Mouse (Mus musculus) limb, embryonic 10.5 days (tissue): ENCODE measurements around the gene Sfxn3. TPM values are rescaled to one million over a fixed set of nuclear protein-coding genes. Genes with fewer than 3 reads are reported as not detected.

Experiments
- DNase-seq: peaks from one replicate; pipeline ENCODE4 v3.0.0-alpha.2; 2017; ENCODE audit warnings: low spot score
- H3K27ac ChIP-seq: fragments of 300-500 bp; sonication (generic); 2 replicates; pipeline ENCODE4 v1.5.1; 2016; ENCODE audit warnings: mild to moderate bottlenecking
- H3K27me3 ChIP-seq: fragments of 300-500 bp; sonication (generic); 2 replicates; pipeline ENCODE4 v1.6.1; 2016; ENCODE audit warnings: low read depth, mild to moderate bottlenecking; ENCODE audit not compliant: poor library complexity, severe bottlenecking
- H3K36me3 ChIP-seq: fragments of 300-500 bp; sonication (generic); 2 replicates; pipeline ENCODE4 v1.6.1; 2016; ENCODE audit warnings: mild to moderate bottlenecking, moderate library complexity
- H3K4me1 ChIP-seq: fragments of 300-500 bp; sonication (generic); 2 replicates; pipeline ENCODE4 v1.6.1; 2016
- H3K4me3 ChIP-seq: fragments of 300-500 bp; sonication (generic); 2 replicates; pipeline ENCODE4 v1.5.1; 2016; ENCODE audit warnings: mild to moderate bottlenecking, moderate library complexity
- H3K9me3 ChIP-seq: fragments of 300-500 bp; sonication (generic); replicated peaks from 2 replicates; pipeline ENCODE4 v1.6.1; 2016; ENCODE audit warnings: mild to moderate bottlenecking
- WGBS: fragments of 180-500 bp; shearing (Covaris S2); methylation state at CpG from one replicate; pipeline ENCODE4 v1.1.7; 2016; 5-methylcytosine and 5-hydroxymethylcytosine counted together
- polyA plus RNA-seq: library from polyadenylated mRNA; unstranded; fragments of >200 nt; fragmentation: Nextera tagmentation; extraction: Ambion mirVana; gene quantifications from 2 replicates; pipeline ENCODE4 v1.2.1, GENCODE M21; 2016

Gene Sfxn3
- polyA plus RNA-seq, 1 experiment from 2014 or later, result 8.4 TPM

DNA sequence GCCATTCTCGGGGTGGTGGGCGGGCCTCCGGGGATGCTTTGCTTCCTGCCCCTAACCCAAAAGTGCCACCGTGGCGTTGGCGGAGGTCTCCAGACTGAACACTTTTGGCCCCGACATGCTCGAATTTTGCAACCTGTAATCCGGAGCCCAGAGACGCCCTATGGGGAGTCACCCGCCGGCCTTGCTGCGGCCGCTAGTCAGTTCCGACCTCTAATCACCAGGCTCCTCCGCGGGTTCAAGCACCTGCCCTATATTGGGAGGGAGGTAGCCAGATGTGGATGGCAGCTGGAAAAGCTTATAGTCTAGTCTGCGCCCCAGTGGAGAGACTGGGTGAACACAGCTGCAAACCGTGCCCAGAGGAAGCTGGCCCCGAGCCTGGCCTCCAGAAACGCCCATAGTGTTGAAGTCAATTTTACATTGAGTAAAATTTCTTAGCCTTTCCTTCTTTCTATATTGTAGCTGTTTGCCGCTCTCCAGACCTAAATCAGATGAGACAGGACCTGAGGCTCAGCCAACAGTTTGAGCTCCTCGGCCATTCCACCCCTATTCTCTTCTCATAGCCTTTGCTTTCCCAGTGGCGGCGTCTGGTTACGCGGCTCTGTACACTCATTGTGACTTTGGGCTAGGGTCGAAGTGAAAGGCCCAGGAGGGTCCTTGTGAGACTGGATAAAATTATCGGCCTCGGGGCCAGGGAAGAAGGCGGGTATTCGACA, 28.2 kb downstream of the Sfxn3 start:
- Histone ChIP-seq H3K36me3 (no peaks in the 10 kb centered on the region), H3K27me3 (peaks cover 83% of the 10 kb centered on the region), H3K27ac (peak overlapping the region; percentile 92), H3K9me3 (no peaks in the 10 kb centered on the region), H3K4me1 (peaks cover 53% of the 10 kb centered on the region), H3K4me3 (peak overlapping the region; percentile 71)
- DNase-seq, result no peak
- 2% methylated on average over 32 of the region's 32 CpGs for WGBS

DNA sequence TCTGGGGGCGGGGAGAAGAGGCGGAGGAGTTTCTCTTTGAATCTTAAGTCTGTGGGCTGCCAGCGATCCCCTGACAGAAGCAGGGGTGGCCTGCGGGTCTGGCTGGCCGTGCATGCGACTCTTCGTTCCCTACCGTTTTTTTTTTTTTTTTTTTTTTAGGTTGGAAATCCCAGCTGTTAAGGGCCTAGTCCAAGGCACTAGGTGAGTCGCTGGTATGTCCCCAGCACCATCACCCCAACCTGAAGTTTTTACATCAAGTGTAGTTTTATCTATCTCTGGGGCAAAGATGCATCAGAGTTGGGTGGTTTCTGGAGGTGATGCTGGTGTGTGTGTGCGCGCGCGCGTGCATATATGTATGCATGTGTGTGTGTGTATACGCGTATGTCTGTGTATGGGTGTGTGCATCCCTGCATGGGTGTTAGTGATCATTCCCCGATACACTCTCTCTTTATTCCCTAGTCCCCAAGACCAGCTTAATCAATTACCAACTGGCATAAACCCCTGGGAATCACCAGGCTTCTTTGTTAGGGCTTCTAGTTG, 28.8 kb downstream of the Sfxn3 start:
- no peaks in the 10 kb centered on the region for H3K36me3 ChIP-seq
- peak overlapping the region; percentile 71 for H3K4me3 ChIP-seq
- 6% methylated on average over 17 of the region's 17 CpGs for WGBS
- no peak overlapping the region for H3K27ac ChIP-seq
- DNase-seq, result no peak
- peaks cover 83% of the 10 kb centered on the region for H3K27me3 ChIP-seq
- H3K4me1 ChIP-seq, result peaks cover 60% of the 10 kb centered on the region
- no peaks in the 10 kb centered on the region for H3K9me3 ChIP-seq

GRCm38 (mm10) chr19:45076586-45077510, 29.5 kb downstream of the Sfxn3 start:
- H3K4me3 ChIP-seq, result peak overlapping the region; percentile 41
- no peaks in the 10 kb centered on the region for H3K9me3 ChIP-seq
- no peaks in the 10 kb centered on the region for H3K36me3 ChIP-seq
- peaks cover 83% of the 10 kb centered on the region for H3K27me3 ChIP-seq
- peak; percentile 80 for DNase-seq
- under 1% methylated on average over 62 of the region's 62 CpGs for WGBS
- peaks cover 61% of the 10 kb centered on the region for H3K4me1 ChIP-seq
- H3K27ac ChIP-seq, result peak overlapping the region; percentile 12; the same call in 1 of the 2 replicates

GRCm38 (mm10) chr19:45077742-45078645, 30.7 kb downstream of the Sfxn3 start:
- WGBS, result 6% methylated on average over 20 of the region's 20 CpGs
- H3K4me3 ChIP-seq, result peak overlapping the region; percentile 41
- H3K9me3 ChIP-seq, result no peaks in the 10 kb centered on the region
- peaks cover 63% of the 10 kb centered on the region for H3K4me1 ChIP-seq
- H3K36me3 ChIP-seq, result no peaks in the 10 kb centered on the region
- peak; percentile 51 for DNase-seq
- peaks cover 83% of the 10 kb centered on the region for H3K27me3 ChIP-seq
- no peak overlapping the region for H3K27ac ChIP-seq

GRCm38 (mm10) chr19:45078971-45079764, 31.9 kb downstream of the Sfxn3 start:
- peak; percentile 46 for DNase-seq
- Histone ChIP-seq H3K36me3 (no peaks in the 10 kb centered on the region), H3K9me3 (no peaks in the 10 kb centered on the region), H3K27ac (no peak overlapping the region), H3K27me3 (peaks cover 89% of the 10 kb centered on the region), H3K4me1 (peaks cover 70% of the 10 kb centered on the region), H3K4me3 (peak overlapping the region; percentile 45)
- WGBS, result 8% methylated on average over 17 of the region's 17 CpGs

DNA sequence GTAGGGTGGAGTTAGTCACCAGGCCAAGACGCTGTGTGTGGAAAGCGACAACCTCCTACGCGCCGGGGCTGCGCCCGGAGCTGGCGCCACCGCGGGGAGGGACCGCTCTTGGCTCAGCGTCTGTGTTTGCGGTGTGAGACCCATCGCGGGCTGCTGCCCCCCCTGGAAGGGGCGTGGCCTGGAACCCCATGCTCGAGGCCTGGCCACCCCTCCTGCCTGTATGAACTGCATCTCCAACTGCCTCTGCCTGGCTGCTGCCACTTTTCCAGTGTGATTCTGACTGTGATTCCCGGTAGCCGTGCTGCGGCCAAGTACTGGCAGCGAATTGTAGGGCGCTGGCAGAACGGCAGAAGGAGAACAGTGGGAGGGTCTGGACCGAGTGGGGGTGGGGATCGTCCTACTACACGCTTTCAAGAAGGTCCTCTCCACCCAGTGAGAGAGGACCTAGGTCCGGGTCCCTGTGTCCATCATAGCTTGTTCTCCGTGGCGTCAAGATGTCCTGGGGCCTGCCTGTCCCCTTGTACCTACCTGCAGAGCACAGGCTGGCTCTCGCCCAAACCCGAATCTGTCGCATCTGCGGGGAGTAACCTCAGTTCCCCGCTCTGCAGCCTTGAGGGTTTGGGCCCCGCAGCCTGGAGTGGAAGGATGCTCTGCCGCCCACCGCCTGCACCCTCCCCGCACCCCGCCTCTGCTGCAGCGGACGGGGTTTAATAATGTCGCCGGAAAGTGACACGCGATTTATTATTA, 32.6 kb downstream of the Sfxn3 start:
- Histone ChIP-seq H3K4me1 (peaks cover 78% of the 10 kb centered on the region), H3K27ac (peak overlapping the region; percentile 42; the same call in 1 of the 2 replicates)

DNA sequence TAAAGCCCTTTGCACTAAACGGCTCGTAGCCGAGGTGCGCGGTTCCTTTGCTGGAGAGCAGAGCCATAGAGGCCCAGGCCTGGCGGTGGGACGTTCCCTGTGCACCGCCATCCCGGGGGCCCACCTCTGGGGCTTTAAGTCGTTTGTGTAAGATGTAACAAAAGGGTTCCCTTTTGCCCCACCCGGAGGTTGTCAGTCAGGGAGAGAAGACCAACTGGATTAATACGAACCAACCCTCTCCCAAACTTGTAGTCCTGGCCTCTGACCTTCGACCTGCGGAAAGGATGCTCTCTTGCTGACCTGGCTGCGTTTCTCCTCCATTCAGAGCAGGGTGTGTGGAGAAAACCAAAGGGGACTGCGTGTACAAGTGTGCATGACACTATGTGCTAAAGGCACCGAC, 33.4 kb downstream of the Sfxn3 start:
- no peak overlapping the region for H3K27ac ChIP-seq
- H3K36me3 ChIP-seq, result no peaks in the 10 kb centered on the region
- no peaks in the 10 kb centered on the region for H3K9me3 ChIP-seq
- WGBS, result 1% methylated on average over 17 of the region's 17 CpGs
- peak; percentile 56 for DNase-seq
- H3K4me3 ChIP-seq, result peak overlapping the region; percentile 45
- peaks cover 100% of the 10 kb centered on the region for H3K27me3 ChIP-seq
- peaks cover 79% of the 10 kb centered on the region for H3K4me1 ChIP-seq

More for the DNA sequence above, 32.6 kb downstream of the Sfxn3 start:
- peak; percentile 74 for DNase-seq
- Histone ChIP-seq H3K27me3 (peaks cover 97% of the 10 kb centered on the region), H3K9me3 (no peaks in the 10 kb centered on the region), H3K36me3 (no peaks in the 10 kb centered on the region), H3K4me3 (peak overlapping the region; percentile 45)
- WGBS, result 1% methylated on average over 45 of the region's 45 CpGs

DNA sequence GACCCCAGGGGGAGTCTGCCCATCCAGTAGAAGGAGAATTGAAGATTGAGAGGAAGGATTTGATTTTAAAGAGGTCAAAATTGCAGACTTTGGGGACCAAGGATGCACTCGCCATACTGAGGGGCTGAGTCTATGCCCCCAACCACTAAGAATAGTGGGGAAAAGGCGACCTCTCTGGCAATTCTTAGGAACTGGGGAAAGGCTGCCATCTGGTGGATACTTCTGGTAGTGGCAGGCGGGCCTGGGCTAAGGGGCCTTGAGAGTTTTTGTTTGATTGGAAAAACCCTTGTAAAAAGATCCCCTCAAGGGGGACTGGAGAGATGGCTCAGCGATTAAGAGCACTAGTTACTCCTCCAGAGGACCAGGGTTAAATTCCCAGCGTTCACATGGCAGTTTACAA, 34.0 kb downstream of the Sfxn3 start:
- Histone ChIP-seq H3K9me3 (no peaks in the 10 kb centered on the region), H3K36me3 (no peaks in the 10 kb centered on the region), H3K27me3 (peaks cover 100% of the 10 kb centered on the region), H3K27ac (no peak overlapping the region), H3K4me3 (peak overlapping the region; percentile 45), H3K4me1 (peaks cover 77% of the 10 kb centered on the region)
- WGBS, result 3% methylated on average over 5 of the region's 5 CpGs
- peak; percentile 86 for DNase-seq

- H3K9me3 ChIP-seq, result no peaks in the 10 kb centered on the region
- DNase-seq, result peak; percentile 71
- WGBS, result 22% methylated on average over 11 of the region's 11 CpGs
- peaks cover 70% of the 10 kb centered on the region for H3K4me1 ChIP-seq
- H3K4me3 ChIP-seq, result no peak overlapping the region
- no peaks in the 10 kb centered on the region for H3K36me3 ChIP-seq
- H3K27me3 ChIP-seq, result peaks cover 100% of the 10 kb centered on the region
- H3K27ac ChIP-seq, result no peak overlapping the region
Measured at GRCm38 (mm10) chr19:45081841-45082550, 34.7 kb downstream of the Sfxn3 start.

DNA sequence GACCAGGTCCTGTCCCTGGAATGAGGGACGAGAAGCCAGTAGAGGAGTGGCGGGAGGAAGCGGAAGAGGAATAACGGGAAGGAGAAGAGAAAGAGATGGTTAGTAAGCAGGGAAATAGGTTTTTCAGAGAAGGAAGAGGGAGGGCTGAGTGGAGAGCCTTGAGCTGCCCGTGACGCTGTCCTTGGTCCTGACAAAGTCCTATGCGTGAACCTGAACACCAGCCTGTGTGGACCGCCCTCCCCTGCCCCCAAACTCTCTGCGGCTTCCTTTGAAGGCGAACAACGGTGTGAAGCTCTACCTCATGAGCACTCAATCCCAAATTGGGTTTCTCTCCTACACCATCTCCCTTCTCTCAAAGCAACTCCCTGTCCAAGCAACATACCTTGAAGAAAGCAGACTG, 50.6 kb downstream of the Sfxn3 start:
- peaks cover 38% of the 10 kb centered on the region for H3K27me3 ChIP-seq
- 21% methylated on average over 11 of the region's 11 CpGs for WGBS
- H3K4me3 ChIP-seq, result no peak overlapping the region
- peak; percentile 86 for DNase-seq
- no peak overlapping the region for H3K27ac ChIP-seq
- H3K9me3 ChIP-seq, result no peaks in the 10 kb centered on the region
- no peaks in the 10 kb centered on the region for H3K4me1 ChIP-seq
- no peaks in the 10 kb centered on the region for H3K36me3 ChIP-seq
